Mouse (Mus musculus) CD4-positive, CD25-positive, alpha-beta regulatory T cell, adult 9 weeks (primary cell): ENCODE data around the gene Zfp367. TPM values are rescaled to one million over a fixed set of nuclear protein-coding genes. Genes with fewer than 3 reads are reported as not detected.

Source experiments
- polyA plus RNA-seq: library from polyadenylated mRNA; unstranded; fragments of 100-300 nt; shearing (Covaris generic); gene quantifications from one replicate; pipeline ENCODE4 v1.2.1, GENCODE M21; 2017

Zfp367 gene
- 7.8 TPM for polyA plus RNA-seq

DNA sequence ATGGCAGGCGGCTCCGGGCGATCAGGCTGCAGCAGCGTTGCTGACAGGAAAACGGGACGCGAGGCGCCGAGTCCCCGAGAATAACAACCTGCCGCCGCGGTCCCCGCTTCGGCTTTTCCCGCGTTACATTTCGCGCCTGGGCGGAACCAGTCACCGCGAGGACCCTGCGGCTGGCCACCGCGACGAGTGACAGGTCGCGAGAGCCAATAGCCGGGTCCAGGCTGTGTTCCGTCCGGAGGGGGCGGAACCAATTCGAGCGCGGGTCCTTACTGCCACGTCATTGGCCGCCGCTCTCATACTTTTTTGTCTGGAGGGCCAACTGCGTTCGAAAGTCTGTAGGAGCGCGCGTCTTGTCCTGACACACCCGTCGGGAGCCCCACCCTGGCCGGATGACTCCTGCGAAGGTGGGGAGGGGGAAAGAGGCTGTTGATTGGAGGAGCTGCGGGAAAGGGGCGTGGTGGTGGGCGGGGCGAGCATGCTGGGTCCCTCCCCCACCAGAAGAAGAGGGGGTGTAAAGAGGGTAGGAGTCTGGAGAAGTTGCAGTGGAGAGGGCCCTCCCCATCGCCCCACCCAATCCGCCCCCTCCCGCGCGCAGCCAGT, at the start of gene Zfp367:
Zfp367 (minus strand) TSS at position 120 of the 600 bp plus-strand sequence.

GRCm38 (mm10) chr13:64161548-64161915, 8.5 kb upstream of the Zfp367 start, which contains the start of gene Habp4:
Gene Habp4, plus strand, starts transcription at chr13:64161824.

GRCm38 (mm10) chr13:64128858-64129615, 24.0 kb downstream of the Zfp367 start, which contains the start of gene Slc35d2:
Gene Slc35d2, minus strand, starts transcription at chr13:64129368.

DNA sequence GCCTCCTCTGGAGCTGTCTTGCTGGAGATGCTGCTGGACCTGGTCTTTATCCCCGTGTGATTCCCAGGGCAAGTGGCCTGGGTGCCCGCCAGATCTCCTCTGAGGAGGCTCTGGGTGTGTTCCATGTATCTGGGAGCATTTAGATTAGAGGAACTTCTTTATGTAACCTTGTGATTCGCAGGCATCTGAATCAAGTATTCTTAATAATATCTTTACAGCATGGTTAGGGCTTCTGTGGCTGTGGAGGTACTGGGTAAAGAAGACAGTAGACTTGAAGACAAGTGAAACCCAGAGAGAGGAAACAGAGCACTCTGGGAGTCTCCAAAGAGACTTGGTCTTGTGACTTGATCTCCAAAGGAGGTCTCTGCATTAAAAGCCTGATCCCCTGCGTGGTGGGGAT, 63.9 kb downstream of the Zfp367 start, which contains the start of gene Hsd17b3:
Hsd17b3 (minus strand) TSS at position 101 of the 400 bp plus-strand sequence.

Other genes with a start within 250 kb of the Zfp367 start
- gene Hsd17b3, start 64.0 kb downstream of the Zfp367 start, polyA plus RNA-seq = not detected
- 35.4 TPM for gene Slc35d2, start 23.8 kb downstream of the Zfp367 start, polyA plus RNA-seq
- gene Habp4, start 8.6 kb upstream of the Zfp367 start, polyA plus RNA-seq = 2.0 TPM
- gene Cdc14b, start 122.1 kb upstream of the Zfp367 start, polyA plus RNA-seq = 11.4 TPM
- 5.5 TPM for gene Aaed1, start 159.5 kb upstream of the Zfp367 start, polyA plus RNA-seq
- 20.4 TPM for gene Ctsl, start 217.7 kb upstream of the Zfp367 start, polyA plus RNA-seq